Mouse (Mus musculus): Measurements from ENCODE around the gene Cttnbp2nl.

GRCm38 (mm10) chr3:105018783-105019105 lies 34.2 kb downstream of the Cttnbp2nl start:
- TF ChIP-seq MAFK (IDR thresholded peaks at IDR 0.05; ENCODE audit: insufficient read depth, low read depth, low read length) (no peak), ZC3H11A (IDR thresholded peaks at IDR 0.05; ENCODE audit: borderline replicate concordance, low read depth, low read length) (no peak), CHD2 (IDR thresholded peaks at IDR 0.05; ENCODE audit: low read depth, low read length) (no peak)

All from ES-E14 (cell line).